Mouse (Mus musculus) hindbrain, embryonic 13.5 days (tissue): ENCODE data around the gene Lep. TPM values are rescaled to one million over a fixed set of nuclear protein-coding genes. Genes with fewer than 3 reads are reported as not detected.

Experiments used
- ATAC-seq: fragments of 200-750 bp; cut with Nextera tagmentation; 2 replicates; pipeline ENCODE4 v1.8.0; 2017; ENCODE audit warnings: moderate TSS enrichment; ENCODE audit not compliant: low FRiP score
- H3K27ac ChIP-seq: fragments of 300-500 bp; sonication (generic); 2 replicates; pipeline ENCODE4 v1.5.1; 2015; ENCODE audit warnings: inconsistent platforms, mild to moderate bottlenecking, moderate library complexity
- H3K27me3 ChIP-seq: fragments of 300-500 bp; sonication (generic); 2 replicates; pipeline ENCODE4 v1.6.1; 2015; ENCODE audit warnings: mild to moderate bottlenecking, inconsistent platforms
- H3K36me3 ChIP-seq: fragments of 300-500 bp; sonication (generic); 2 replicates; pipeline ENCODE4 v1.6.1; 2015; ENCODE audit warnings: mild to moderate bottlenecking, inconsistent platforms
- H3K4me1 ChIP-seq: fragments of 300-500 bp; sonication (generic); replicated peaks from 2 replicates; pipeline ENCODE4 v1.6.1; 2015; ENCODE audit warnings: inconsistent platforms
- H3K4me2 ChIP-seq: fragments of 300-500 bp; sonication (generic); 2 replicates; pipeline ENCODE4 v1.6.1; 2015; ENCODE audit warnings: inconsistent platforms, mild to moderate bottlenecking, moderate library complexity
- H3K4me3 ChIP-seq: fragments of 300-500 bp; sonication (generic); 2 replicates; pipeline ENCODE4 v1.5.1; 2015; ENCODE audit warnings: mild to moderate bottlenecking, inconsistent platforms
- H3K9ac ChIP-seq: fragments of 300-500 bp; sonication (generic); 2 replicates; pipeline ENCODE4 v1.6.1; 2015; ENCODE audit warnings: mild to moderate bottlenecking, inconsistent platforms
- H3K9me3 ChIP-seq: fragments of 300-500 bp; sonication (generic); 2 replicates; pipeline ENCODE4 v1.6.1; 2016; ENCODE audit warnings: inconsistent platforms
- WGBS: fragments of 180-500 bp; shearing (Covaris S2); methylation state at CpG from one replicate; pipeline ENCODE4 v1.1.7; 2015; 5-methylcytosine and 5-hydroxymethylcytosine counted together
- polyA plus RNA-seq: library from polyadenylated mRNA; unstranded; fragments of >200 nt; fragmentation: Nextera tagmentation; extraction: Ambion mirVana; gene quantifications from 2 replicates; pipeline ENCODE4 v1.2.1, GENCODE M21; 2015

Gene Lep
- polyA plus RNA-seq, 1 experiment from 2014 or later = not detected

DNA sequence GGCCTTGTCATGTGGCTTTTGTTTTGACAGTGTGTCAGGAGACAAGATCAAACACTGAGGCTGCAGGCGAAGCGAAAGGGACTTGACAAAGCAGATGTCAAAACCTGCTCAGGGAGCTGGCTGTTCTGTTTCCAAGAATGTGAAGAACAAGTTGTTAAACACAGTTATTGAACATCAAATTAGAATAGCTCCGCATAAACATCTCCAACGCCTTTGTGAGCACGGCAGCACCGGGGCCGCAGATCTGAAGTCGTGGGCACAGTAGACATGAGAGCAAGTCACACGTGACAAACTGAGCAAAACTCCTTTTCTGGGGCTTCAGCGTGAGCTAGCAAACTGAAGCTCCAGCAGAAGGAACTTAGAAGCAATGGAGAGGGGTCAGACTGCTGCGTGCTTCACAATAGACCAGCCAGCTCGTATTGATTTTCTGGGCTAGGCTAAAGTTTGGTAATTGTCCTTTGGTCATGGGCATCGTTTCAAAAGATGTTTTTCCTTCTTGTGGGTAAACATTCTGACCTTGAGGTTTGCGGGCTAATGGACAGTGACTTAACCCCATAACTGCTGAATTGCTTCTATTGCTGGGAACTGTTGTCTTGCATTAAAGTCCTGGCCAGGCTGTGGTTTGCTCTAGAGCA is 39.6 kb downstream of the Lep start:
- no peak overlapping the region for H3K27ac ChIP-seq
- H3K9me3 ChIP-seq = no peaks in the 10 kb centered on the region
- H3K4me2 ChIP-seq = no peak overlapping the region
- peaks cover 7% of the 10 kb centered on the region; the same call in 1 of the 2 replicates for H3K4me1 ChIP-seq
- ATAC-seq = no peak
- no peaks in the 10 kb centered on the region for H3K27me3 ChIP-seq
- no peaks in the 10 kb centered on the region for H3K36me3 ChIP-seq
- WGBS = 54% methylated on average over 14 of the region's 14 CpGs
- H3K4me3 ChIP-seq = no peak overlapping the region
- H3K9ac ChIP-seq = no peak overlapping the region

DNA sequence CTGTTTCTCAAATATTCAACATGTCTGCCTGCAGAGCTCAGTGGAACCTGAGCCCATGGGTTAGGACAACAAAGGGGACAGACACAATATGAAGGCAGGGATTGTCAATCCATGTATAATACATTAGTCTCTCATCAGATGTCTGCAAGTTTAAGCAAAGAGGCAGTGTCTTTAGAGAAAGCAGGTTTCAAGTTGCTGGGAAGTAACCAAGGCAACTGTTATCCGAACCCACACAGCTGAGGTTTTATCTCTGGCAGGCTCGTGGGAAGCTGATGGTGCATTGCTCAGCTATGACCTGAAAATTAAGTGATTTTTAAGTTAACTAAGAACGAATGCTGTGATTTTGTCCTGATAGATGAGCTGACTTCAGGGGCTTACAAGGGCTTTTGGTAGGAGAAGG is 40.4 kb downstream of the Lep start:
- ATAC-seq = no peak
- Histone ChIP-seq H3K27ac (no peak overlapping the region), H3K4me3 (no peak overlapping the region), H3K4me1 (peaks cover 7% of the 10 kb centered on the region; the same call in 1 of the 2 replicates), H3K36me3 (no peaks in the 10 kb centered on the region), H3K9ac (no peak overlapping the region), H3K9me3 (no peaks in the 10 kb centered on the region), H3K27me3 (no peaks in the 10 kb centered on the region), H3K4me2 (no peak overlapping the region)
- 29% methylated on average over 3 of the region's 3 CpGs for WGBS

DNA sequence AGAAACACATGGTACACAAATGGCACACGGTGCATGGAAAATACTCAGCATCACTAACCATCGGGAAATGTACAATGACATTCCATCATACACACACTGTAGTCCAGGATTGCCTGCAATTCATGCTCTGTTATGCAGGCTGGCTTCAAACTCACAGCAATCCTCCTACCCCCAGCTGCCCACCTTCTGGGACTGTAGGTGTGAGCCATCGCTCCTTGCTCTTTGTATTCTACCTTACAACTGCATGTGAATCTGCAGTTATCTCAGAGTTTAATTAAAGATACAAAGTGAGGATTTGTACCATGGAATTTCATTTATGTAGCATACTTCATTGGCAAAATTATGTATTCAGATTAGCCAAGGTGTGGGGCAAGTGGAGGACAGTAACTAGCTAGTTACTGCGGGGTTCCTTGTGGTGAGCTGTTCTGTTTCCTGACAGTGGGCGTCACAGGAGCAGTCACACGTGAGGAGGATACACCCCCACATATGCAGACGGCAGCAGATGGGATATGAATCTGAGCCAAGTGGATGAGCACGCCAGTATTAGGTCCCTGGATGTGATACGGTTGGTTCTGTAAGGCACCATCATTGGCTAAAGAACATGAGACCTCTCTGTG is 41.3 kb downstream of the Lep start:
- no peak overlapping the region for H3K4me3 ChIP-seq

DNA sequence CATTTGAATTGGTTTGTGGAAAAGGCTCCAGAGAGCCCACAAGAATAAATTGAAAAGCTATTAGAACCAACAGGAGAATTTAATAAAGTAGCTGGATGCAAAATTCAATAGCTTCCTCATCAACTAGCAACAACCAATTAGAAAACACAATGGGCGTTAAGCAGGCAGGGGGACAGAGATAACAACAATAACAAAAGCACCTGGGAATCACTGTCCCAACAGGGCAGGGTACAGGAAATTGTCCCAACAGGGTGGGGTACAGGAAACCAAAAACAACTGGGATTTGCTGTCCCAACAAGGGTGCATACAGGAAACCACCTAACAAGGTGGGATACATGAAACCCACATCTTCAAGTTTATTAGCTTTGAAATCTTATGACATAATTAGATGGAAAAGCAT is 48.4 kb downstream of the Lep start:
- Histone ChIP-seq H3K9me3 (0 out of 2 replicates have a peak, but pooled peaks cover 13% of the 10 kb centered on the region), H3K4me2 (no peak overlapping the region), H3K4me3 (no peak overlapping the region), H3K27ac (no peak overlapping the region), H3K9ac (no peak overlapping the region), H3K36me3 (no peaks in the 10 kb centered on the region), H3K27me3 (no peaks in the 10 kb centered on the region), H3K4me1 (no peaks in the 10 kb centered on the region)
- WGBS = 64% methylated on average over 1 of the region's 1 CpGs
- ATAC-seq = no peak

More for the DNA sequence above, 41.3 kb downstream of the Lep start:
- peaks cover 7% of the 10 kb centered on the region; the same call in 1 of the 2 replicates for H3K4me1 ChIP-seq
- H3K9me3 ChIP-seq = no peaks in the 10 kb centered on the region
- H3K4me2 ChIP-seq = no peak overlapping the region
- H3K9ac ChIP-seq = no peak overlapping the region
- no peak overlapping the region for H3K27ac ChIP-seq
- ATAC-seq = no peak
- no peaks in the 10 kb centered on the region for H3K27me3 ChIP-seq
- WGBS = 85% methylated on average over 9 of the region's 9 CpGs
- H3K36me3 ChIP-seq = no peaks in the 10 kb centered on the region

DNA sequence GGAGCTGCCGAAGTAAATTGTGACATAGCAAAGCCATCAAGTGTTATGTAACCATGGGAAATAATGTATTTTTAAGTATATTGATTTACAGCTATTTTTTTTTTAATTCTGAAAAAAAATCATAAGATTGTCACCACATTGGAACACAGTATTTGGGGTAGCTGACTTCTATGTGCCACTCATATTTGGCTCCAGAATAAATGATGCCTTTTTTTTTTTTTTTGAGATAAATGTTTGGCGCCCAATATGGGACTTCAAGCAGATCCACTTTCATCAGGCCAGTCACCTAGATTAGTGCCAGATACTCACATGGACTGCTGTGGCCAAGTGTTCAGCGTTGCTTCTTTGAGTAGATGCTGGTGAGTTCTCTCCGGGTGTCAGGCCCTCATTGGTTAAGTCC is 51.5 kb downstream of the Lep start:
- 0 out of 2 replicates have a peak, but pooled peaks cover 13% of the 10 kb centered on the region for H3K9me3 ChIP-seq
- H3K4me1 ChIP-seq = no peaks in the 10 kb centered on the region
- H3K27ac ChIP-seq = no peak overlapping the region
- no peaks in the 10 kb centered on the region for H3K27me3 ChIP-seq
- WGBS = 91% methylated on average over 4 of the region's 4 CpGs
- ATAC-seq = no peak
- no peak overlapping the region for H3K4me3 ChIP-seq
- H3K4me2 ChIP-seq = no peak overlapping the region
- no peaks in the 10 kb centered on the region for H3K36me3 ChIP-seq
- H3K9ac ChIP-seq = no peak overlapping the region

DNA sequence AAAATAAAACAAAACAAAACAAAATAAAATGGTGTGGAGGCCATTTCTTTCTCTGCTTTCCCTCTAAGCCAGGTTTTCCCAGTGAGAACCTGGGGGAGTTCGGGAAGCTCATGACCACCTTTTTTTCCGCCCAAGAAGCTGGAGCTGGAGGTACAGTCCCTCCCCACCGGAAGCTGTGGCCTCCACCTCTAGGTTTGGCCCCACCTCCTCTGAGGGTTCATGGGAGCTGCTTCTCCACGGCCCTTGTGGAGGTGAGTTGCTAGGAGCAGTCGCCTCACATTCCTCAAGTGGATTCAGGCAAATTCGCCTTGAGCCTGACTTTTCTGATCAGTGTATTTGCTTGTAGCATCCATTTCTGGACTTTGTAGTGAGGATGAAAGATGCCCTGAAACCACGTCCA is 55.7 kb downstream of the Lep start:
- no peak for ATAC-seq
- H3K9ac ChIP-seq = no peak overlapping the region
- no peak overlapping the region for H3K4me3 ChIP-seq
- 75% methylated on average over 7 of the region's 7 CpGs for WGBS
- peaks cover 13% of the 10 kb centered on the region for H3K4me1 ChIP-seq
- 0 out of 2 replicates have a peak, but pooled peaks cover 12% of the 10 kb centered on the region for H3K9me3 ChIP-seq
- no peak overlapping the region for H3K27ac ChIP-seq
- no peaks in the 10 kb centered on the region for H3K27me3 ChIP-seq
- H3K36me3 ChIP-seq = no peaks in the 10 kb centered on the region
- no peak overlapping the region for H3K4me2 ChIP-seq

DNA sequence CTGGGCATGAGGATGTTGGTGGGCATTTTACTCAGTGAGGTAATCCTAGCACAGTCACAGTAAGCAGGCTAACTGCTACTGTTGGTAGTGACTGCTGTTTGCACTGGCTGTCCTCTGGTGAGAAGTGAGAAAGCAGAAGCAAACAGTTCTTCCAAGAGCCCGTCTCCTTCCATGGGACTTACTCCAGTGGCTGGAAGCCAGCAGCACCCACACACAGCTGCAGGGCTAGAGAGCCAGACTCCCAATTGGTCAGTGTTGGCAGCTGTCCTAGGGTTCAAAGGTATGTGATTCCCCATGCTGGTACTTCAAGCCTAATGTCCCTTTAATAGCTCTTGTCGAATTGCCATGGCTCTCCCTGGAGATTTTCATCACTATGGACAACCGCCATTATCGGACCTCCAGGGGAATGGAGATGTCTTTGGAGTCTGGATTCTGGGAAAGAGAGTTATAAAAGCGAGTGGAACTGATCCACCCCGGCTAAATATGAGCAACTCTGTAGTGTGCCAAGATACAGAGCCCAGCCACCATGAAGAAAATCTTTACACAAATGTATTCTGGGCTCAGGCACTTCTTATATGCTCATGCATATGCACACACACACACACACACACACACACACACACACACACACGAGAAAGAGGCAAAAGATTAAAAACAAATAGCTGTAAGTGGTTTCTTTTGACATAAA is 57.5 kb downstream of the Lep start:
- Histone ChIP-seq H3K27me3 (no peaks in the 10 kb centered on the region), H3K4me2 (no peak overlapping the region), H3K36me3 (peaks cover 4% of the 10 kb centered on the region; the same call in 1 of the 2 replicates), H3K9me3 (no peaks in the 10 kb centered on the region), H3K27ac (peak overlapping the region; percentile 35; the same call in 1 of the 2 replicates), H3K4me1 (peaks cover 13% of the 10 kb centered on the region), H3K4me3 (no peak overlapping the region), H3K9ac (no peak overlapping the region)
- ATAC-seq = peak; percentile 70
- 44% methylated on average over 7 of the region's 7 CpGs for WGBS

DNA sequence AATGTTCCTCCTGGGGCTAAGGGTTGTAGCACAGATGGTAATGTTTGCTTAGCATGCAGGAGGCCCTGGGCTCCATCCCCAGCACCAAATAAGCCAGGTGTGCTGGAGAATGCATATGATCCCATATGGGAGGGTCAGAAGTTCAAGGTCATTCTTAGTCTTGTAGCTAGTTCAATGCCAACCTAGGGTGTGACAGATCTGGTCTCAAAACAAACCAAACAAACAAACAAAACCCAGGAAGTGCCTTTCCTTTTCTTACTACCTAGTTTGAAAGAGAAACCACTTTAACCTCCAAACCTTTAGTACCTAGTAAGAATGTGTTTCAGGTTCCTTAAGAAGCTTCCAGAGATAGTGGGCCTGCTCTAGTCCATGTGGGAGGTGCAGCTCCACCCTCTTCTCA is 58.2 kb downstream of the Lep start:
- no peak for ATAC-seq
- Histone ChIP-seq H3K9ac (no peak overlapping the region), H3K4me1 (peaks cover 13% of the 10 kb centered on the region), H3K36me3 (peaks cover 5% of the 10 kb centered on the region; the same call in 1 of the 2 replicates), H3K4me2 (no peak overlapping the region), H3K9me3 (no peaks in the 10 kb centered on the region), H3K27me3 (no peaks in the 10 kb centered on the region), H3K27ac (no peak overlapping the region), H3K4me3 (no peak overlapping the region)

DNA sequence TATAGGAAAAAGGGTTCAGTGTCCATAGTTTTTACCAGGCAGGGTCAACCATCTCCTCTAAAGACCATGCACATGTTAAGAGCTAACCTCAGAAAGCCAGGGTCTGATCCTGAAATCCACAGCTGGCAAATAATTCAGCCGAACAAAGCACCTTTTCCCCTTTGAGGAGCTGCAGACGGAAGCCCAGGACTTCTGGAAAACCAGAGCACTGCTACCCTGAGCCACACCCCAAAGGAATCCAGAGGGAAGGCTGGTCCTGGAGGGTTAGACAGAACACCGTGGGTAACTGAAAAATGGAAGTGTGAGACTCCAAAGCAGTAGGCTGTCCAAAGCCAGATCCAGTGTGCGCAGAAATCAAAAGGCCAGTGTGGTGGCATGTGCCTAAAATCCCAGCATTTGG is 58.9 kb downstream of the Lep start:
- Histone ChIP-seq H3K36me3 (peaks cover 10% of the 10 kb centered on the region), H3K4me2 (no peak overlapping the region), H3K9me3 (no peaks in the 10 kb centered on the region), H3K27ac (no peak overlapping the region), H3K4me3 (no peak overlapping the region), H3K27me3 (no peaks in the 10 kb centered on the region), H3K9ac (no peak overlapping the region), H3K4me1 (peaks cover 13% of the 10 kb centered on the region)
- ATAC-seq = no peak
- 88% methylated on average over 4 of the region's 4 CpGs for WGBS

DNA sequence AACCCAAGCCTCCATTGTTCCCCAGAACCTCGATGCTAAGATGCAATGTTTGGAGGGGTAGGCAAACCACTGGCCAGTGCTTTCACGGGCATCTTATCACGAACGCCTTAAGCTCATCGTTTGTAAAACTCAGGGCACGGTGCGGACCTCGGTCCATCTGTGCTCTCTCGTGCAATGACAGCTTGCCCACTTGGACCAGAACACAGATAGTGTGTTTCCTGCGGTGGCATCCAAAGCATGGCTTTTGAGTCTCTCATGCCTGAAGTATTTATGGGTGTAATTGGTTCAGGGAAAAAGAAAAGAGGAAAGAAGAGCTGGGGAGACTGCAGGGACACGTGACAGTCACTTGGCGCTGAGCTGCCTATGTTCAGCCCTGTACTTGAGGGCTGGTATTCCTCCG is 60.0 kb downstream of the Lep start:
- H3K4me2 ChIP-seq = no peak overlapping the region
- no peaks in the 10 kb centered on the region for H3K27me3 ChIP-seq
- H3K4me3 ChIP-seq = no peak overlapping the region
- peaks cover 13% of the 10 kb centered on the region for H3K4me1 ChIP-seq
- no peak for ATAC-seq
- H3K36me3 ChIP-seq = peaks cover 18% of the 10 kb centered on the region
- no peak overlapping the region for H3K9ac ChIP-seq
- WGBS = 93% methylated on average over 13 of the region's 13 CpGs
- H3K27ac ChIP-seq = no peak overlapping the region
- no peaks in the 10 kb centered on the region for H3K9me3 ChIP-seq
